In the genomic region with DNA sequence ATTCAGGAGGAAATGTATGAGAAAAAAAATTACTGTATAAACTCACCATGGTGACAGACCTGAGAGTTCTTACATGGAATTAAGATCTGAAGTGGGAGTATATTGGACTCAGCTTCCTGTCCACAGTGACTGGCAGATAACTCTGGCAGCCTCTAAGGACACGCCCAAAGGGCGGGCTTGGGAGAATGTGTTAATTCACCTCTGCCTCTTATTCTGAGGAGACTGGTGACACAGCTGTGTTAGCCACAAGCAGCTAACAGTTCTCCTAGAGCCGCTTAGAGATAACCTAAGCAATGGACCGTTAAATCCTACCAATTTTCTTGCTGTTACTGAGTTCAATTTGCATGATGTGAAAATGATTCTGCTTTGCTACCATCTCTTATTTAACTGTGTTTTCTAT, we compare ENCODE assay signal across 8 mouse cellular contexts.
DNase-seq lines count a peak whose midpoint lies in the region; ATAC-seq and TF ChIP-seq lines count a peak whose summit lies in the region.

No protein-coding gene starts in this region.

- no peak for TF ChIP-seq RAD21 in MEL (IDR thresholded peaks at IDR 0.05; ENCODE audit: low read depth, low read length)

- no peak overlapping the region for H3K4me2 ChIP-seq in forebrain, embryonic 11.5 days (ENCODE audit: low read depth, low read length, severe bottlenecking)
- peak overlapping the region; percentile 33 for H3K4me2 ChIP-seq in liver, embryonic 12.5 days
- H3K4me2 ChIP-seq in stomach, embryonic 15.5 days, result no peak overlapping the region

- no peak overlapping the region for H3K4me3 ChIP-seq in forebrain, embryonic 11.5 days (ENCODE audit: low read depth, low read length)
- H3K4me3 ChIP-seq in forebrain, embryonic 10.5 days, result no peak overlapping the region
- H3K4me3 ChIP-seq in MEL (ENCODE audit: control insufficient read depth in 1 of 2, insufficient read depth in 1 of 2, low read depth in 2 of 2, low read length in 2 of 2), result peak overlapping the region in 1 of 2 experiments; percentile 12; a peak in 1 of 4 replicates
- H3K4me3 ChIP-seq in heart, adult 2 months, result no peak overlapping the region
- H3K4me3 ChIP-seq in liver, embryonic 12.5 days, result no peak overlapping the region
- no peak overlapping the region for H3K4me3 ChIP-seq in stomach, embryonic 15.5 days (replicated peaks)

- TF ChIP-seq EP300 in MEL (IDR thresholded peaks at IDR 0.05; ENCODE audit: low read depth in 1 of 2, low read length in 2 of 2), result peak; percentile 28 to 82
- no peak for TF ChIP-seq EP300 in heart, adult 2 months (IDR thresholded peaks at IDR 0.05; ENCODE audit: insufficient read depth, low read depth, low read length)

- H3K79me2 ChIP-seq in MEL (ENCODE audit: control insufficient read depth, insufficient read depth, low read length, poor library complexity), result no peaks in the 10 kb centered on the region
- H3K79me2 ChIP-seq in heart, adult 2 months (replicated peaks; ENCODE audit: control insufficient read depth, insufficient read depth, low read length), result no peaks in the 10 kb centered on the region

- H3K9me3 ChIP-seq in forebrain, embryonic 11.5 days (ENCODE audit: control insufficient read depth, low read length), result no peaks in the 10 kb centered on the region
- H3K9me3 ChIP-seq in forebrain, embryonic 10.5 days, result no peaks in the 10 kb centered on the region
- no peaks in the 10 kb centered on the region for H3K9me3 ChIP-seq in MEL (replicated peaks; ENCODE audit: insufficient read depth, low read length)
- H3K9me3 ChIP-seq in liver, embryonic 12.5 days (replicated peaks), result no peaks in the 10 kb centered on the region
- no peaks in the 10 kb centered on the region for H3K9me3 ChIP-seq in stomach, embryonic 15.5 days

- peak in 1 of 2 experiments; percentile 71; a peak in 2 of 4 replicates for TF ChIP-seq POLR2A in MEL (IDR thresholded peaks at IDR 0.05; ENCODE audit: control insufficient read depth in 1 of 2, insufficient read depth in 1 of 2, low read depth in 1 of 2, low read length in 2 of 2, poor library complexity in 1 of 2)
- TF ChIP-seq POLR2A in heart, adult 2 months (IDR thresholded peaks at IDR 0.05; ENCODE audit: insufficient read depth, low read depth, low read length), result no peak

- intact Hi-C loops in heart, adult 2 months (cut with DNase I), result loop anchor here (5.0 kb wide), 2 partner anchors 45 to 105 kb away; a partner anchor contains a TSS

- TF ChIP-seq CTCF in MEL (IDR thresholded peaks at IDR 0.05 in 2 of 3, conservative IDR thresholded peaks at IDR 0.05 in 1 of 3; ENCODE audit: control insufficient read depth in 1 of 3, insufficient read depth in 1 of 3, low read depth in 2 of 3, low read length in 3 of 3, poor library complexity in 1 of 3, severe bottlenecking in 1 of 3), result no peak
- TF ChIP-seq CTCF in heart, adult 2 months (IDR thresholded peaks at IDR 0.05), result no peak

- WGBS in forebrain, embryonic 11.5 days, result 51% methylated on average over 4 of the region's 4 CpGs
- WGBS in forebrain, embryonic 10.5 days, result 51% methylated on average over 4 of the region's 4 CpGs
- WGBS in heart, adult 2 months, result 22% methylated on average over 4 of the region's 4 CpGs
- 10% methylated on average over 4 of the region's 4 CpGs for WGBS in liver, embryonic 12.5 days (ENCODE audit: insufficient replicate concordance)
- 33% methylated on average over 4 of the region's 4 CpGs for WGBS in stomach, embryonic 15.5 days

- no peak overlapping the region for H3K9ac ChIP-seq in forebrain, embryonic 11.5 days (ENCODE audit: low read length)
- no peak overlapping the region for H3K9ac ChIP-seq in MEL (ENCODE audit: control insufficient read depth, low read depth, low read length, poor library complexity, severe bottlenecking)
- no peak overlapping the region for H3K9ac ChIP-seq in heart, adult 2 months (ENCODE audit: low read depth, low read length)
- H3K9ac ChIP-seq in liver, embryonic 12.5 days, result no peak overlapping the region
- H3K9ac ChIP-seq in stomach, embryonic 15.5 days, result no peak overlapping the region

- no peaks in the 10 kb centered on the region for H3K27me3 ChIP-seq in forebrain, embryonic 11.5 days (ENCODE audit: control insufficient read depth, insufficient read depth, low read length)
- no peaks in the 10 kb centered on the region for H3K27me3 ChIP-seq in forebrain, embryonic 10.5 days (ENCODE audit: poor library complexity, severe bottlenecking)
- no peaks in the 10 kb centered on the region for H3K27me3 ChIP-seq in MEL (ENCODE audit: control insufficient read depth in 1 of 2, insufficient read depth in 2 of 2, low read length in 2 of 2)
- H3K27me3 ChIP-seq in heart, adult 2 months (ENCODE audit: control insufficient read depth, insufficient read depth, low read length), result no peaks in the 10 kb centered on the region
- no peaks in the 10 kb centered on the region for H3K27me3 ChIP-seq in liver, embryonic 12.5 days (replicated peaks)
- H3K27me3 ChIP-seq in stomach, embryonic 15.5 days (replicated peaks), result no peaks in the 10 kb centered on the region

- H3K4me1 ChIP-seq in forebrain, embryonic 11.5 days (replicated peaks; ENCODE audit: control insufficient read depth, insufficient read depth, low read length), result no peaks in the 10 kb centered on the region
- H3K4me1 ChIP-seq in forebrain, embryonic 10.5 days, result peaks cover 24% of the 10 kb centered on the region
- H3K4me1 ChIP-seq in MEL (ENCODE audit: control insufficient read depth in 1 of 2, insufficient read depth in 2 of 2, low read length in 2 of 2), result peaks cover 26 to 29% of the 10 kb centered on the region in 2 experiments
- H3K4me1 ChIP-seq in heart, adult 2 months (ENCODE audit: control insufficient read depth, insufficient read depth, low read length), result peaks cover 17% of the 10 kb centered on the region
- H3K4me1 ChIP-seq in liver, embryonic 12.5 days, result peaks cover 57% of the 10 kb centered on the region
- H3K4me1 ChIP-seq in stomach, embryonic 15.5 days, result no peaks in the 10 kb centered on the region

- no peak overlapping the region for H3K27ac ChIP-seq in forebrain, embryonic 11.5 days (ENCODE audit: low read depth, low read length)
- no peak overlapping the region for H3K27ac ChIP-seq in forebrain, embryonic 10.5 days
- H3K27ac ChIP-seq in MEL (ENCODE audit: control insufficient read depth, low read depth, low read length), result no peak overlapping the region; the same call in 1 of the 2 replicates
- H3K27ac ChIP-seq in heart, adult 2 months, result no peak overlapping the region
- 0 out of 2 replicates have a peak overlapping the region, but pooled peaks have one; percentile 46 for H3K27ac ChIP-seq in liver, embryonic 12.5 days
- H3K27ac ChIP-seq in stomach, embryonic 15.5 days, result no peak overlapping the region

- peak; percentile 53; the same call in 1 of the 2 replicates for ATAC-seq in forebrain, embryonic 11.5 days (replicated peaks; ENCODE audit: low FRiP score)
- ATAC-seq in liver, embryonic 12.5 days, result peak; percentile 96
- ATAC-seq in stomach, embryonic 15.5 days (ENCODE audit: insufficient read depth, low FRiP score, low read depth), result peak; percentile 67; the same call in 1 of the 2 replicates

- no peaks in the 10 kb centered on the region for H3K36me3 ChIP-seq in forebrain, embryonic 11.5 days (ENCODE audit: control insufficient read depth, insufficient read depth, low read length)
- H3K36me3 ChIP-seq in forebrain, embryonic 10.5 days (replicated peaks), result no peaks in the 10 kb centered on the region; the same call in none of the 2 replicates
- peaks cover 9 to 46% of the 10 kb centered on the region in 2 experiments for H3K36me3 ChIP-seq in MEL (ENCODE audit: control insufficient read depth in 1 of 2, insufficient read depth in 2 of 2, low read length in 2 of 2)
- H3K36me3 ChIP-seq in heart, adult 2 months (ENCODE audit: control insufficient read depth, insufficient read depth, low read length), result peaks cover 46% of the 10 kb centered on the region
- peaks cover 92% of the 10 kb centered on the region for H3K36me3 ChIP-seq in liver, embryonic 12.5 days
- no peaks in the 10 kb centered on the region for H3K36me3 ChIP-seq in stomach, embryonic 15.5 days

- no peak for DNase-seq in forebrain, embryonic 11.5 days (ENCODE audit: low spot score)
- no peak for DNase-seq in forebrain, embryonic 10.5 days (ENCODE audit: extremely low spot score, low spot score)
- peak; percentile 96 for DNase-seq in MEL (ENCODE audit: low read depth, low spot score)
- peak; percentile 51 to 65 for DNase-seq in heart, adult 2 months
- no peak for DNase-seq in cerebellum, adult 11-12 months
- no peak for DNase-seq in thymus, adult 18-20 months

TF ChIP-seq in MEL, 35 proteins besides CTCF, POLR2A, EP300 and RAD21:
- TF ChIP-seq MYB (IDR thresholded peaks at IDR 0.05; ENCODE audit: low read depth, low read length) (peak; percentile 68; the same call in 1 of the 2 replicates), GATA1 (IDR thresholded peaks at IDR 0.05; ENCODE audit: low read depth, low read length) (peak; percentile 73), RCOR1 (IDR thresholded peaks at IDR 0.05; ENCODE audit: low read depth, low read length) (peak; percentile 41; the same call in 1 of the 2 replicates), MEF2A (IDR thresholded peaks at IDR 0.05; ENCODE audit: extremely low read depth, insufficient replicate concordance, low read depth, low read length, poor library complexity, severe bottlenecking) (no peak), SIN3A (IDR thresholded peaks at IDR 0.05; ENCODE audit: low read length) (peak; percentile 69), SMC3 (IDR thresholded peaks at IDR 0.05; ENCODE audit: low read depth, low read length) (peak; percentile 22), ETS1 (IDR thresholded peaks at IDR 0.05; ENCODE audit: low read depth, low read length) (peak; percentile 93), TBP (IDR thresholded peaks at IDR 0.05; ENCODE audit: low read depth, low read length) (peak; percentile 88), ELF1 (IDR thresholded peaks at IDR 0.05; ENCODE audit: low read depth, low read length) (no peak), TCF12 (IDR thresholded peaks at IDR 0.05; ENCODE audit: low read depth, low read length) (peak; percentile 68)

Comparison
In these comparisons a context has a peak if more than half of its experiments do, and no peak if none do; other contexts are left out.
1. DNase-seq: peak in MEL (single experiment) and heart, adult 2 months (2 of 2); none in forebrain, embryonic 11.5 days (single experiment), forebrain, embryonic 10.5 days (single experiment), cerebellum, adult 11-12 months (single experiment) and thymus, adult 18-20 months (0 of 2).
2. Peak in every context shown above with its lines, with median percentiles within 50 percentile points of each other: ATAC-seq.